26 mouse cellular contexts compared by ENCODE assay signal in genomic region chr3:11024422-11024821, GRCm38 (mm10).
A peak's percentile ranks its signal among the peaks of the same experiment; 100 is the strongest.
DNase-seq lines count a peak whose midpoint lies in the region; ATAC-seq and TF ChIP-seq lines count a peak whose summit lies in the region.
"Had no signal": no experiment of that assay in that cellular context is flagged by ENCODE, and none has a peak within 500 bp of the region (broad histone marks: within the 10 kb centered on the region; RNA-seq: fewer than 3 reads in every experiment).

No protein-coding gene starts in this region.

- H3K4me1 ChIP-seq in forebrain, postnatal 0 days (ENCODE audit: insufficient read depth), result 0 out of 2 replicates have a peak, but pooled peaks cover 4% of the 10 kb centered on the region
- H3K4me1 ChIP-seq: heart, embryonic 12.5 days; kidney, embryonic 15.5 days; limb, embryonic 15.5 days had no signal

- H3K27ac ChIP-seq in forebrain, postnatal 0 days (ENCODE audit: low read depth, low read length), result no peak overlapping the region
- H3K27ac ChIP-seq: hindbrain, embryonic 14.5 days; kidney, embryonic 15.5 days; left cerebral cortex, adult 2 months; limb, embryonic 15.5 days had no signal

- no peak overlapping the region for H3K4me2 ChIP-seq in forebrain, postnatal 0 days (ENCODE audit: low read depth)
- H3K4me2 ChIP-seq: heart, embryonic 12.5 days; hindbrain, embryonic 14.5 days; kidney, embryonic 15.5 days; limb, embryonic 15.5 days had no signal

- peak; percentile 55 for ATAC-seq in forebrain, postnatal 0 days
- ATAC-seq: CD4-positive, CD25-positive, alpha-beta regulatory T cell, adult 4 months; intestine, embryonic 16.5 days; liver, postnatal 0 days; Patski had no signal

- H3K27me3 ChIP-seq in forebrain, postnatal 0 days (ENCODE audit: insufficient read depth, low read length), result no peaks in the 10 kb centered on the region
- H3K27me3 ChIP-seq: heart, embryonic 12.5 days; kidney, embryonic 15.5 days; limb, embryonic 15.5 days; Patski had no signal

- H3K9me3 ChIP-seq in forebrain, postnatal 0 days (ENCODE audit: low read length), result no peaks in the 10 kb centered on the region
- H3K9me3 ChIP-seq: heart, embryonic 12.5 days; kidney, embryonic 15.5 days; limb, embryonic 15.5 days had no signal

- no peak for TF ChIP-seq CTCF in forebrain, postnatal 0 days (IDR thresholded peaks at IDR 0.05; ENCODE audit: low read depth)

- H3K9ac ChIP-seq in forebrain, postnatal 0 days, result no peak overlapping the region
- H3K9ac ChIP-seq: heart, embryonic 12.5 days; hindbrain, embryonic 14.5 days; kidney, embryonic 15.5 days; limb, embryonic 15.5 days; liver, postnatal 0 days had no signal

- intact Hi-C loops in left cerebral cortex, postnatal 10 days (cut with DNase I), result no loop called here
- intact Hi-C loops in left cerebral cortex, postnatal 25 days (cut with DNase I), result no loop called here

- WGBS in forebrain, postnatal 0 days, result 14% methylated on average over 3 of the region's 3 CpGs

- no peak overlapping the region for H3K4me3 ChIP-seq in forebrain, postnatal 0 days (ENCODE audit: low read depth, low read length)
- H3K4me3 ChIP-seq: heart, embryonic 12.5 days; kidney, embryonic 15.5 days; left cerebral cortex, adult 2 months; limb, embryonic 15.5 days had no signal

- no peaks in the 10 kb centered on the region for H3K36me3 ChIP-seq in forebrain, postnatal 0 days (ENCODE audit: insufficient read depth)
- H3K36me3 ChIP-seq: heart, embryonic 12.5 days; kidney, embryonic 15.5 days; limb, embryonic 15.5 days had no signal

- peak; percentile 3 to 18 for DNase-seq in cerebellum, postnatal 14 days
- no peak for DNase-seq in cerebellum, adult 8-10 months
- DNase-seq in left cerebral cortex, postnatal 10 days (ENCODE audit: extremely low spot score in 1 of 2, low spot score in 2 of 2), result peak; percentile 21 to 30
- no peak for DNase-seq in left cerebral cortex, postnatal 25 days (ENCODE audit: low spot score in 2 of 2)
- peak; percentile 61 to 64 for DNase-seq in right cerebral cortex, postnatal 10 days (ENCODE audit: low spot score in 2 of 2)
- no peak for DNase-seq in right cerebral cortex, postnatal 36 days (ENCODE audit: low spot score in 2 of 2)
- peak; percentile 61 for DNase-seq in forebrain, postnatal 0 days
- DNase-seq in embryo, embryonic 9.5 days (ENCODE audit: extremely low spot score), result no peak
- DNase-seq: adrenal gland, postnatal 14 days; cerebellum, adult 11-12 months; gastrocnemius, postnatal 10 days; heart, adult 11 months; heart, postnatal 14 days; kidney, postnatal 4 days; liver, postnatal 0 days; lung, postnatal 10 days; right cerebral cortex, postnatal 25 days; thymus, adult 2 months had no signal

Comparison
In these comparisons a context has a peak if more than half of its experiments do, and no peak if none do; other contexts are left out.
1. DNase-seq: peak in cerebellum, postnatal 14 days (2 of 2), left cerebral cortex, postnatal 10 days (2 of 2), right cerebral cortex, postnatal 10 days (2 of 2) and forebrain, postnatal 0 days (single experiment); none in cerebellum, adult 8-10 months (single experiment), left cerebral cortex, postnatal 25 days (0 of 2), right cerebral cortex, postnatal 36 days (0 of 2) and embryo, embryonic 9.5 days (single experiment).